Mouse (Mus musculus) stomach, postnatal 0 days (tissue): Measurements from ENCODE around the gene Ppfia3. TPM values are rescaled to one million over a fixed set of nuclear protein-coding genes. Genes with fewer than 3 reads are reported as not detected.

Experiments
- ATAC-seq: fragments of 200-750 bp; cut with Nextera tagmentation; 2 replicates; pipeline ENCODE4 v1.8.0; 2017; ENCODE audit not compliant: low FRiP score, low TSS enrichment
- DNase-seq: peaks from one replicate; pipeline ENCODE4 v3.0.0-alpha.2; 2016; ENCODE audit warnings: low spot score
- H3K27ac ChIP-seq: fragments of 300-500 bp; sonication (generic); replicated peaks from 2 replicates; pipeline ENCODE4 v1.5.1; 2014; ENCODE audit warnings: mild to moderate bottlenecking, control low read depth
- H3K27me3 ChIP-seq: fragments of 300-500 bp; sonication (generic); 2 replicates; pipeline ENCODE4 v1.6.1; 2014; ENCODE audit warnings: low read length; ENCODE audit not compliant: control insufficient read depth, insufficient read depth
- H3K36me3 ChIP-seq: fragments of 300-500 bp; sonication (generic); 2 replicates; pipeline ENCODE4 v1.6.1; 2014; ENCODE audit warnings: low read length, mixed read lengths; ENCODE audit not compliant: control insufficient read depth, insufficient read depth
- H3K4me1 ChIP-seq: fragments of 300-500 bp; sonication (generic); replicated peaks from 2 replicates; pipeline ENCODE4 v1.6.1; 2014; ENCODE audit warnings: antibody characterized with exemption; ENCODE audit not compliant: control insufficient read depth, insufficient read depth
- H3K4me2 ChIP-seq: fragments of 300-500 bp; sonication (generic); replicated peaks from 2 replicates; pipeline ENCODE4 v1.6.1; 2014; ENCODE audit warnings: low read depth, mild to moderate bottlenecking, control low read depth, moderate library complexity
- H3K4me3 ChIP-seq: fragments of 300-500 bp; sonication (generic); 2 replicates; pipeline ENCODE4 v1.5.1; 2014; ENCODE audit warnings: low read depth, low read length, control low read depth
- H3K9ac ChIP-seq: fragments of 300-500 bp; sonication (generic); 2 replicates; pipeline ENCODE4 v1.6.1; 2014; ENCODE audit warnings: mild to moderate bottlenecking, low read length, control low read depth, mixed read lengths
- H3K9me3 ChIP-seq: fragments of 300-500 bp; sonication (generic); 2 replicates; pipeline ENCODE4 v1.6.1; 2016; ENCODE audit warnings: low read length; ENCODE audit not compliant: control insufficient read depth
- CTCF ChIP-seq: IDR thresholded peaks from 2 replicates; pipeline ENCODE4 v1.5.1; 2016; ENCODE audit warnings: antibody characterized with exemption, low read depth, mild to moderate bottlenecking, moderate library complexity
- EP300 ChIP-seq: optimal IDR thresholded peaks from 2 replicates; pipeline ENCODE3; 2016; ENCODE audit warnings: antibody characterized with exemption
- WGBS: fragments of 180-500 bp; shearing (Covaris S2); extraction: QIAGEN DNeasy Blood & Tissue Kit; methylation state at CpG from one replicate; pipeline ENCODE4 v1.1.7; 2014; 5-methylcytosine and 5-hydroxymethylcytosine counted together
- polyA plus RNA-seq: library from polyadenylated mRNA; unstranded; fragments of >200 nt; fragmentation: Nextera tagmentation; extraction: Ambion mirVana; gene quantifications from 2 replicates; pipeline ENCODE4 v1.2.1, GENCODE M21; 2015

Ppfia3 gene
- polyA plus RNA-seq, 1 experiment from 2014 or later = 6.0 TPM

- H3K4me1 ChIP-seq = no peaks in the 10 kb centered on the region
- no peak overlapping the region for H3K4me3 ChIP-seq
- no peak for ATAC-seq
- DNase-seq = no peak
- 82% methylated on average over 10 of the region's 10 CpGs for WGBS
- H3K4me2 ChIP-seq = no peak overlapping the region
- H3K27ac ChIP-seq = no peak overlapping the region
- H3K36me3 ChIP-seq = peaks cover 11% of the 10 kb centered on the region; the same call in 1 of the 2 replicates
- H3K9ac ChIP-seq = no peak overlapping the region
- no peaks in the 10 kb centered on the region for H3K27me3 ChIP-seq
- no peaks in the 10 kb centered on the region for H3K9me3 ChIP-seq
- no peak for TF ChIP-seq EP300
- TF ChIP-seq CTCF = no peak
Measured at GRCm38 (mm10) chr7:45315182-45315701, 51.6 kb downstream of the Ppfia3 start.

- Histone ChIP-seq H3K27ac (peak overlapping the region; percentile 75; the same call in 1 of the 2 replicates), H3K4me2 (no peak overlapping the region), H3K9me3 (no peaks in the 10 kb centered on the region), H3K27me3 (no peaks in the 10 kb centered on the region), H3K9ac (0 out of 2 replicates have a peak overlapping the region, but pooled peaks have one; percentile 9), H3K4me3 (no peak overlapping the region), H3K36me3 (peaks cover 9% of the 10 kb centered on the region), H3K4me1 (no peaks in the 10 kb centered on the region)
- no peak for TF ChIP-seq CTCF
- TF ChIP-seq EP300 = no peak
- DNase-seq = no peak
- 0 out of 2 replicates have a peak, but pooled peaks have one; percentile 8 for ATAC-seq
- 25% methylated on average over 9 of the region's 9 CpGs for WGBS
Measured at GRCm38 (mm10) chr7:45313495-45313894, 53.3 kb downstream of the Ppfia3 start.

GRCm38 (mm10) chr7:45312686-45313453 is 53.9 kb downstream of the Ppfia3 start:
- 14% methylated on average over 10 of the region's 10 CpGs for WGBS
- no peaks in the 10 kb centered on the region for H3K4me1 ChIP-seq
- peak; percentile 54 for ATAC-seq
- no peak overlapping the region for H3K9ac ChIP-seq
- H3K27ac ChIP-seq = peak overlapping the region; percentile 75; the same call in 1 of the 2 replicates
- no peaks in the 10 kb centered on the region for H3K9me3 ChIP-seq
- H3K27me3 ChIP-seq = no peaks in the 10 kb centered on the region
- H3K4me2 ChIP-seq = no peak overlapping the region
- TF ChIP-seq EP300 (no peak), CTCF (no peak)
- peaks cover 14% of the 10 kb centered on the region for H3K36me3 ChIP-seq
- no peak overlapping the region for H3K4me3 ChIP-seq
- no peak for DNase-seq

GRCm38 (mm10) chr7:45312023-45312422 is 54.8 kb downstream of the Ppfia3 start:
- ATAC-seq = no peak
- H3K9me3 ChIP-seq = no peaks in the 10 kb centered on the region
- no peak overlapping the region for H3K9ac ChIP-seq
- peak; percentile 60 for DNase-seq
- no peaks in the 10 kb centered on the region for H3K4me1 ChIP-seq
- TF ChIP-seq CTCF (no peak), EP300 (no peak)
- H3K27ac ChIP-seq = no peak overlapping the region
- H3K4me3 ChIP-seq = no peak overlapping the region
- WGBS = 36% methylated on average over 8 of the region's 8 CpGs
- no peak overlapping the region for H3K4me2 ChIP-seq
- H3K27me3 ChIP-seq = no peaks in the 10 kb centered on the region
- H3K36me3 ChIP-seq = peaks cover 14% of the 10 kb centered on the region

- no peak overlapping the region for H3K9ac ChIP-seq
- H3K4me2 ChIP-seq = no peak overlapping the region
- peaks cover 13% of the 10 kb centered on the region for H3K36me3 ChIP-seq
- no peak overlapping the region for H3K27ac ChIP-seq
- DNase-seq (peak; percentile 79), ATAC-seq (no peak)
- no peaks in the 10 kb centered on the region for H3K27me3 ChIP-seq
- H3K9me3 ChIP-seq = no peaks in the 10 kb centered on the region
- no peak overlapping the region for H3K4me3 ChIP-seq
- TF ChIP-seq EP300 (no peak), CTCF (peak; percentile 81)
- 19% methylated on average over 9 of the region's 9 CpGs for WGBS
- H3K4me1 ChIP-seq = no peaks in the 10 kb centered on the region
Measured at GRCm38 (mm10) chr7:45309455-45309854, 57.4 kb downstream of the Ppfia3 start.

GRCm38 (mm10) chr7:45308551-45309240 is 58.1 kb downstream of the Ppfia3 start:
- no peak overlapping the region for H3K9ac ChIP-seq
- no peak for TF ChIP-seq EP300
- no peak for TF ChIP-seq CTCF
- H3K9me3 ChIP-seq = no peaks in the 10 kb centered on the region
- WGBS = 68% methylated on average over 14 of the region's 15 CpGs
- ATAC-seq (no peak), DNase-seq (no peak)
- no peak overlapping the region for H3K27ac ChIP-seq
- H3K4me3 ChIP-seq = no peak overlapping the region
- H3K36me3 ChIP-seq = peaks cover 14% of the 10 kb centered on the region
- no peaks in the 10 kb centered on the region for H3K27me3 ChIP-seq
- H3K4me1 ChIP-seq = no peaks in the 10 kb centered on the region
- H3K4me2 ChIP-seq = no peak overlapping the region
